Mouse (Mus musculus): ENCODE measurements around the gene Stxbp5. TPM values are rescaled to one million over a fixed set of nuclear protein-coding genes. Genes with fewer than 3 reads are reported as not detected.

Gene Stxbp5
- polyA plus RNA-seq, 1 experiment from 2014 or later = 2.8 TPM

DNA sequence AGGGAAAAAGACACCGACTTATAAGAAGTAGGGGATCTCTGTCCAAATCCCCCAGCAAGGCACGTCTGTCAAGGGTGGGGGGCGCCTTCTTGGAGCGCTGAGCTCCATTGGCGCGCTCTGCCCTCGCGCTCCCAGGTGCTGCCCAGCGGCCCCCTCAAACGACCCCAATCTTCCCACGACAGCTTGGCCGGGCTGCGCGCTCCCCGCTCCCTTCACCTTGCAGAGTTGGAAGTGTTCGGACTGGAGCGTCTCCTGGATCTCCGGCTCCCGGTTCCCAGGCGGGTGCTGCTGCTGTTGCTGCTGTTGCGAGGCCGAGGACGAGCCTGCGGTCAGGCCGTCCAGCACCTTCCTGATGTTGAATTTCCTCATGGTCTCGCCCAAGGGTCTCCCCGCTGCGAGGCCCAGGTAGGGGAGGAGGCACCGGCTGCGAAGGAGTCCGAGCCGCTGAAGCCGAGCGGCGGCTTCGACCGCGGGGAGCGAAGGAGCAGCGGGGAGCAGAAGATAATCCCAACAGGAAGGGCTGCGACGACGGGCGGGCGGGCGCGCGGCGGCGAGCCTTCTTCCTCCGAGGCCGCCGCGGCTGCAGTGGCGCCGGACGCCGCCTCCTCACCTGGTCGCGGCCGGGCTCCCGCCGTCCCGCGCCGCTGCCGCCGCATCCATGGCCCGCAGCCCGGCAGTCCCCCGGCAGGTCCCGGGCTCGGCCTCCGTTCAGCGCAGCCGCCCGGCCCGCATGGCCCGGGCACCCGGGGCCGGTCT lies 386 bp downstream of the Stxbp5 start:
- Histone ChIP-seq H3K27me3 (ENCODE audit: control insufficient read depth, insufficient read depth, low read length) (no peaks in the 10 kb centered on the region), H3K27ac (replicated peaks) (peak overlapping the region; percentile 96), H3K9ac (ENCODE audit: low read length) (peak overlapping the region; percentile 89), H3K36me3 (ENCODE audit: control insufficient read depth, insufficient read depth, low read length) (no peaks in the 10 kb centered on the region), H3K9me3 (ENCODE audit: control insufficient read depth, low read length) (no peaks in the 10 kb centered on the region), H3K4me2 (replicated peaks; ENCODE audit: low read depth) (peak overlapping the region; percentile 95), H3K4me1 (replicated peaks; ENCODE audit: control insufficient read depth, insufficient read depth) (0 out of 2 replicates have a peak, but pooled peaks cover 2% of the 10 kb centered on the region), H3K4me3 (ENCODE audit: low read depth, low read length) (peak overlapping the region; percentile 84)
- WGBS = under 1% methylated on average over 57 of the region's 81 CpGs
- DNase-seq (ENCODE audit: low spot score) = peak; percentile 55
- peak; percentile 53 for ATAC-seq (ENCODE audit: low FRiP score, low TSS enrichment)
- TF ChIP-seq EP300 (optimal IDR thresholded peaks at IDR 0.05) (no peak), CTCF (IDR thresholded peaks at IDR 0.05; ENCODE audit: low read depth) (no peak)

- ATAC-seq (ENCODE audit: low FRiP score, low TSS enrichment) (no peak), DNase-seq (ENCODE audit: low spot score) (no peak)
- Histone ChIP-seq H3K9me3 (ENCODE audit: control insufficient read depth, low read length) (no peaks in the 10 kb centered on the region), H3K27ac (replicated peaks) (no peak overlapping the region), H3K4me2 (replicated peaks; ENCODE audit: low read depth) (peak overlapping the region; percentile 95), H3K36me3 (ENCODE audit: control insufficient read depth, insufficient read depth, low read length) (no peaks in the 10 kb centered on the region; the same call in 1 of the 2 replicates), H3K4me1 (replicated peaks; ENCODE audit: control insufficient read depth, insufficient read depth) (0 out of 2 replicates have a peak, but pooled peaks cover 2% of the 10 kb centered on the region), H3K27me3 (ENCODE audit: control insufficient read depth, insufficient read depth, low read length) (no peaks in the 10 kb centered on the region), H3K9ac (ENCODE audit: low read length) (peak overlapping the region; percentile 89), H3K4me3 (ENCODE audit: low read depth, low read length) (peak overlapping the region; percentile 84)
- 8% methylated on average over 15 of the region's 15 CpGs for WGBS
- TF ChIP-seq CTCF (IDR thresholded peaks at IDR 0.05; ENCODE audit: low read depth) (no peak), EP300 (optimal IDR thresholded peaks at IDR 0.05) (no peak)
Measured at GRCm38 (mm10) chr10:9899816-9900215, 1.1 kb downstream of the Stxbp5 start.

DNA sequence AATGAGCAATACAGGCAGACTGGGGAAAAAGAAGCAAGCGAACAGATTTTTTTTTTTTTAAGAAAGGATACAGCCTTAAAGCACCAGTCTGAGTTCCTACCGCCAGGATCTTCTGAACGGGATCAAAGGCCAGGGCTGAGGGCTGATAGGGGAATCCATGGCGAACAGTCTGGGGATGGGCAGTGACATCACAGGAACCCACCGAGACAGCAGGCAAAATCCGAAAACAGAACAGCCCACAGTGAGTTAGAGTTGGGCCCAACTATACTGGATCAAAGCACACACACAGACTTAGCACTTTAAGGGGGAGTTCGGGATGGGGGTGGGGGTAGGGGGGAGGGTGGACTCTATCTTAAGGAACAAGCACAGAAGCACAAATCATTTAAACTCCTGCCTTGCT lies 1.8 kb downstream of the Stxbp5 start:
- peak overlapping the region; percentile 84 for H3K4me3 ChIP-seq (ENCODE audit: low read depth, low read length)
- no peaks in the 10 kb centered on the region for H3K27me3 ChIP-seq (ENCODE audit: control insufficient read depth, insufficient read depth, low read length)
- H3K4me2 ChIP-seq (replicated peaks; ENCODE audit: low read depth) = peak overlapping the region; percentile 95
- no peaks in the 10 kb centered on the region for H3K9me3 ChIP-seq (ENCODE audit: control insufficient read depth, low read length)
- TF ChIP-seq CTCF (IDR thresholded peaks at IDR 0.05; ENCODE audit: low read depth) (no peak), EP300 (optimal IDR thresholded peaks at IDR 0.05) (no peak)
- DNase-seq (ENCODE audit: low spot score) (no peak), ATAC-seq (ENCODE audit: low FRiP score, low TSS enrichment) (no peak)
- 0 out of 2 replicates have a peak, but pooled peaks cover 2% of the 10 kb centered on the region for H3K4me1 ChIP-seq (replicated peaks; ENCODE audit: control insufficient read depth, insufficient read depth)
- no peak overlapping the region; the same call in 1 of the 2 replicates for H3K9ac ChIP-seq (ENCODE audit: low read length)
- H3K36me3 ChIP-seq (ENCODE audit: control insufficient read depth, insufficient read depth, low read length) = no peaks in the 10 kb centered on the region; the same call in 1 of the 2 replicates
- H3K27ac ChIP-seq (replicated peaks) = no peak overlapping the region
- 31% methylated on average over 7 of the region's 7 CpGs for WGBS

GRCm38 (mm10) chr10:9897852-9898251 lies 3.0 kb downstream of the Stxbp5 start:
- 0 out of 2 replicates have a peak, but pooled peaks cover 2% of the 10 kb centered on the region for H3K4me1 ChIP-seq (replicated peaks; ENCODE audit: control insufficient read depth, insufficient read depth)
- 75% methylated on average over 5 of the region's 5 CpGs for whole genome bisulfite sequencing
- H3K9ac ChIP-seq (ENCODE audit: low read length) = no peak overlapping the region
- ATAC-seq (ENCODE audit: low FRiP score, low TSS enrichment) = no peak
- H3K36me3 ChIP-seq (ENCODE audit: control insufficient read depth, insufficient read depth, low read length) = no peaks in the 10 kb centered on the region; the same call in 1 of the 2 replicates
- no peak overlapping the region for H3K4me3 ChIP-seq (ENCODE audit: low read depth, low read length)
- no peak overlapping the region for H3K27ac ChIP-seq (replicated peaks)
- H3K4me2 ChIP-seq (replicated peaks; ENCODE audit: low read depth) = no peak overlapping the region
- no peak for DNase-seq (ENCODE audit: low spot score)
- no peaks in the 10 kb centered on the region for H3K9me3 ChIP-seq (ENCODE audit: control insufficient read depth, low read length)
- H3K27me3 ChIP-seq (ENCODE audit: control insufficient read depth, insufficient read depth, low read length) = no peaks in the 10 kb centered on the region
- no peak for TF ChIP-seq EP300 (optimal IDR thresholded peaks at IDR 0.05)
- TF ChIP-seq CTCF (IDR thresholded peaks at IDR 0.05; ENCODE audit: low read depth) = no peak

GRCm38 (mm10) chr10:9893562-9893961 lies 7.3 kb downstream of the Stxbp5 start:
- Histone ChIP-seq H3K27ac (replicated peaks) (no peak overlapping the region), H3K4me3 (ENCODE audit: low read depth, low read length) (no peak overlapping the region), H3K9me3 (ENCODE audit: control insufficient read depth, low read length) (no peaks in the 10 kb centered on the region), H3K9ac (ENCODE audit: low read length) (no peak overlapping the region), H3K36me3 (ENCODE audit: control insufficient read depth, insufficient read depth, low read length) (no peaks in the 10 kb centered on the region; the same call in 1 of the 2 replicates), H3K27me3 (ENCODE audit: control insufficient read depth, insufficient read depth, low read length) (no peaks in the 10 kb centered on the region), H3K4me1 (replicated peaks; ENCODE audit: control insufficient read depth, insufficient read depth) (no peaks in the 10 kb centered on the region), H3K4me2 (replicated peaks; ENCODE audit: low read depth) (no peak overlapping the region)
- WGBS = 28% methylated on average over 2 of the region's 2 CpGs
- DNase-seq (ENCODE audit: low spot score) (no peak), ATAC-seq (ENCODE audit: low FRiP score, low TSS enrichment) (no peak)
- TF ChIP-seq EP300 (optimal IDR thresholded peaks at IDR 0.05) (no peak), CTCF (IDR thresholded peaks at IDR 0.05; ENCODE audit: low read depth) (no peak)

DNA sequence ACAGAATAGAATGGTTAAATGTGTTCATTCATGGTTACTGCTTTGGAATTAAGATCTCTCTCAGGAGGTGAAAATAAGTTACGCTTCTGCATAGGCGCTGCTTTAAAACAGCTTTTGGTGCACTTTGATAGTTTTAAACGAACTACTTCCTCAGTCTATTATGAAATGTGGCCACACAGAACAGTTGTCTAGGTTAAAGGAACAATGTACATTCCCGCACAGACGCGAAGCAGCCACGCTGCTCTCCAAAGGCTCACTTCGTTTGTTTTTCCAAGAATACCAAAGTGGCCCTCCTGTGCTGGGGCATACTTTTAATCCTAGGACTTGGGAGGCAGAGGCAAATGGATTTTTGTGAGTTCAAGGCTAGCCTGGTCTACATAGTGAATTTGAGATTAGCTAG lies 11.2 kb downstream of the Stxbp5 start:
- Histone ChIP-seq H3K9me3 (ENCODE audit: control insufficient read depth, low read length) (no peaks in the 10 kb centered on the region), H3K27ac (replicated peaks) (no peak overlapping the region), H3K36me3 (ENCODE audit: control insufficient read depth, insufficient read depth, low read length) (no peaks in the 10 kb centered on the region; the same call in 1 of the 2 replicates), H3K4me3 (ENCODE audit: low read depth, low read length) (no peak overlapping the region), H3K27me3 (ENCODE audit: control insufficient read depth, insufficient read depth, low read length) (no peaks in the 10 kb centered on the region), H3K4me1 (replicated peaks; ENCODE audit: control insufficient read depth, insufficient read depth) (no peaks in the 10 kb centered on the region), H3K9ac (ENCODE audit: low read length) (no peak overlapping the region), H3K4me2 (replicated peaks; ENCODE audit: low read depth) (no peak overlapping the region)
- DNase-seq (ENCODE audit: low spot score) (no peak), ATAC-seq (ENCODE audit: low FRiP score, low TSS enrichment) (no peak)
- 54% methylated on average over 8 of the region's 8 CpGs for WGBS
- no peak for TF ChIP-seq EP300 (optimal IDR thresholded peaks at IDR 0.05)
- TF ChIP-seq CTCF (IDR thresholded peaks at IDR 0.05; ENCODE audit: low read depth) = no peak

All from stomach, postnatal 0 days (tissue).